Mouse (Mus musculus) embryonic facial prominence, embryonic 15.5 days (tissue): ENCODE measurements around the gene Polr3c. TPM values are rescaled to one million over a fixed set of nuclear protein-coding genes. Genes with fewer than 3 reads are reported as not detected.

Experiments
- ATAC-seq: fragments of 200-750 bp; cut with Nextera tagmentation; 2 replicates; pipeline ENCODE4 v1.8.0; 2017; ENCODE audit warnings: low read depth, moderate TSS enrichment; ENCODE audit not compliant: insufficient number of reproducible peaks, low FRiP score, low TSS enrichment
- H3K27ac ChIP-seq: fragments of 300-500 bp; sonication (generic); replicated peaks from 2 replicates; pipeline ENCODE4 v1.5.1; 2015; ENCODE audit warnings: mild to moderate bottlenecking, inconsistent platforms
- H3K27me3 ChIP-seq: fragments of 300-500 bp; sonication (generic); 2 replicates; pipeline ENCODE4 v1.6.1; 2015; ENCODE audit warnings: inconsistent platforms
- H3K36me3 ChIP-seq: fragments of 300-500 bp; sonication (generic); 2 replicates; pipeline ENCODE4 v1.6.1; 2015; ENCODE audit warnings: mild to moderate bottlenecking, inconsistent platforms
- H3K4me1 ChIP-seq: fragments of 300-500 bp; sonication (generic); 2 replicates; pipeline ENCODE4 v1.6.1; 2015; ENCODE audit warnings: inconsistent platforms
- H3K4me2 ChIP-seq: fragments of 300-500 bp; sonication (generic); replicated peaks from 2 replicates; pipeline ENCODE4 v1.6.1; 2015; ENCODE audit warnings: mild to moderate bottlenecking, inconsistent platforms
- H3K4me3 ChIP-seq: fragments of 300-500 bp; sonication (generic); replicated peaks from 2 replicates; pipeline ENCODE4 v1.5.1; 2015; ENCODE audit warnings: mild to moderate bottlenecking, inconsistent platforms
- H3K9ac ChIP-seq: fragments of 300-500 bp; sonication (generic); 2 replicates; pipeline ENCODE4 v1.6.1; 2015; ENCODE audit warnings: inconsistent platforms
- H3K9me3 ChIP-seq: fragments of 300-500 bp; sonication (generic); replicated peaks from 2 replicates; pipeline ENCODE4 v1.6.1; 2016; ENCODE audit warnings: inconsistent platforms
- WGBS: fragments of 180-500 bp; shearing (Covaris S2); methylation state at CpG from one replicate; pipeline ENCODE4 v1.1.7; 2015; 5-methylcytosine and 5-hydroxymethylcytosine counted together
- polyA plus RNA-seq: library from polyadenylated mRNA; unstranded; fragments of >200 nt; fragmentation: Nextera tagmentation; extraction: Ambion mirVana; gene quantifications from 2 replicates; pipeline ENCODE4 v1.2.1, GENCODE M21; 2015

The Polr3c gene
- polyA plus RNA-seq, 1 experiment from 2014 or later = 32.8 TPM

GRCm38 (mm10) chr3:96737013-96737740 is 9.7 kb upstream of the Polr3c start:
- Histone ChIP-seq H3K4me3 (no peak overlapping the region), H3K9me3 (no peaks in the 10 kb centered on the region), H3K36me3 (no peaks in the 10 kb centered on the region), H3K4me1 (no peaks in the 10 kb centered on the region), H3K4me2 (no peak overlapping the region), H3K27ac (no peak overlapping the region), H3K9ac (no peak overlapping the region), H3K27me3 (no peaks in the 10 kb centered on the region)
- no peak for ATAC-seq
- WGBS = 50% methylated on average over 1 of the region's 1 CpGs

- H3K27ac ChIP-seq = no peak overlapping the region
- H3K4me3 ChIP-seq = no peak overlapping the region
- H3K9ac ChIP-seq = no peak overlapping the region
- no peaks in the 10 kb centered on the region for H3K36me3 ChIP-seq
- H3K4me1 ChIP-seq = no peaks in the 10 kb centered on the region
- H3K27me3 ChIP-seq = no peaks in the 10 kb centered on the region
- no peaks in the 10 kb centered on the region for H3K9me3 ChIP-seq
- ATAC-seq = no peak
- 81% methylated on average over 2 of the region's 2 CpGs for WGBS
- no peak overlapping the region for H3K4me2 ChIP-seq
Observed at GRCm38 (mm10) chr3:96735200-96735599, 7.8 kb upstream of the Polr3c start.

- H3K27ac ChIP-seq = no peak overlapping the region
- WGBS = 83% methylated on average over 1 of the region's 1 CpGs
- H3K9me3 ChIP-seq = no peaks in the 10 kb centered on the region
- H3K9ac ChIP-seq = no peak overlapping the region
- peaks cover 6% of the 10 kb centered on the region for H3K4me1 ChIP-seq
- no peak overlapping the region for H3K4me3 ChIP-seq
- no peaks in the 10 kb centered on the region for H3K36me3 ChIP-seq
- H3K27me3 ChIP-seq = no peaks in the 10 kb centered on the region
- no peak overlapping the region for H3K4me2 ChIP-seq
- no peak for ATAC-seq
Observed at GRCm38 (mm10) chr3:96733984-96734383, 6.6 kb upstream of the Polr3c start.

GRCm38 (mm10) chr3:96730785-96731184 is 3.4 kb upstream of the Polr3c start:
- Histone ChIP-seq H3K27me3 (no peaks in the 10 kb centered on the region), H3K9me3 (no peaks in the 10 kb centered on the region), H3K4me3 (no peak overlapping the region), H3K27ac (no peak overlapping the region), H3K4me2 (no peak overlapping the region), H3K9ac (no peak overlapping the region), H3K4me1 (peaks cover 16% of the 10 kb centered on the region), H3K36me3 (no peaks in the 10 kb centered on the region)
- ATAC-seq = no peak
- WGBS = 81% methylated on average over 5 of the region's 5 CpGs

GRCm38 (mm10) chr3:96729403-96729784 is 2.0 kb upstream of the Polr3c start:
- no peak overlapping the region for H3K27ac ChIP-seq
- ATAC-seq = no peak

GRCm38 (mm10) chr3:96728634-96729402 is 1.4 kb upstream of the Polr3c start:
- Histone ChIP-seq H3K9me3 (no peaks in the 10 kb centered on the region), H3K4me3 (peak overlapping the region; percentile 93), H3K36me3 (peaks cover 9% of the 10 kb centered on the region; the same call in 1 of the 2 replicates), H3K9ac (0 out of 2 replicates have a peak overlapping the region, but pooled peaks have one; percentile 73), H3K4me1 (peaks cover 16% of the 10 kb centered on the region), H3K27me3 (no peaks in the 10 kb centered on the region), H3K4me2 (peak overlapping the region; percentile 61), H3K27ac (peak overlapping the region; percentile 94)
- no peak for ATAC-seq
- 38% methylated on average over 7 of the region's 7 CpGs for WGBS

More at GRCm38 (mm10) chr3:96729403-96729784, 2.0 kb upstream of the Polr3c start:
- Histone ChIP-seq H3K4me2 (no peak overlapping the region), H3K4me1 (peaks cover 16% of the 10 kb centered on the region), H3K27me3 (no peaks in the 10 kb centered on the region), H3K36me3 (peaks cover 5% of the 10 kb centered on the region; the same call in 1 of the 2 replicates), H3K9ac (no peak overlapping the region), H3K4me3 (no peak overlapping the region), H3K9me3 (no peaks in the 10 kb centered on the region)
- WGBS = 33% methylated on average over 3 of the region's 3 CpGs

- H3K36me3 ChIP-seq = peaks cover 16% of the 10 kb centered on the region
- no peaks in the 10 kb centered on the region for H3K27me3 ChIP-seq
- H3K27ac ChIP-seq = peak overlapping the region; percentile 94
- H3K4me1 ChIP-seq = peaks cover 16% of the 10 kb centered on the region
- peak overlapping the region; percentile 73 for H3K9ac ChIP-seq
- no peaks in the 10 kb centered on the region for H3K9me3 ChIP-seq
- peak overlapping the region; percentile 61 for H3K4me2 ChIP-seq
- WGBS = under 1% methylated on average over 42 of the region's 42 CpGs
- ATAC-seq = peak; percentile 53
- H3K4me3 ChIP-seq = peak overlapping the region; percentile 93
Observed at GRCm38 (mm10) chr3:96727828-96728633, 603 bp upstream of the Polr3c start.

GRCm38 (mm10) chr3:96719173-96719572 is 8.3 kb downstream of the Polr3c start:
- Histone ChIP-seq H3K27ac (no peak overlapping the region), H3K4me2 (no peak overlapping the region; the same call in 1 of the 2 replicates), H3K4me3 (no peak overlapping the region), H3K9ac (no peak overlapping the region), H3K27me3 (no peaks in the 10 kb centered on the region), H3K4me1 (no peaks in the 10 kb centered on the region), H3K9me3 (no peaks in the 10 kb centered on the region), H3K36me3 (peaks cover 68% of the 10 kb centered on the region)
- WGBS = 37% methylated on average over 14 of the region's 14 CpGs
- no peak for ATAC-seq

GRCm38 (mm10) chr3:96715854-96716253 is 11.6 kb downstream of the Polr3c start:
- Histone ChIP-seq H3K4me3 (no peak overlapping the region), H3K9me3 (no peaks in the 10 kb centered on the region), H3K27ac (no peak overlapping the region), H3K9ac (no peak overlapping the region), H3K27me3 (no peaks in the 10 kb centered on the region), H3K4me2 (no peak overlapping the region), H3K4me1 (no peaks in the 10 kb centered on the region), H3K36me3 (peaks cover 70% of the 10 kb centered on the region)
- 86% methylated on average over 2 of the region's 2 CpGs for WGBS
- no peak for ATAC-seq

GRCm38 (mm10) chr3:96714286-96714685 is 13.1 kb downstream of the Polr3c start:
- no peak overlapping the region for H3K27ac ChIP-seq
- H3K4me2 ChIP-seq = no peak overlapping the region
- 87% methylated on average over 5 of the region's 5 CpGs for WGBS
- H3K9ac ChIP-seq = no peak overlapping the region
- no peaks in the 10 kb centered on the region for H3K27me3 ChIP-seq
- ATAC-seq = no peak
- H3K36me3 ChIP-seq = peaks cover 75% of the 10 kb centered on the region
- H3K4me3 ChIP-seq = no peak overlapping the region
- no peaks in the 10 kb centered on the region for H3K9me3 ChIP-seq
- no peaks in the 10 kb centered on the region for H3K4me1 ChIP-seq

- H3K27me3 ChIP-seq = no peaks in the 10 kb centered on the region
- H3K36me3 ChIP-seq = peaks cover 60% of the 10 kb centered on the region
- H3K27ac ChIP-seq = no peak overlapping the region
- ATAC-seq = 0 out of 2 replicates have a peak, but pooled peaks have one; percentile 6
- no peak overlapping the region for H3K9ac ChIP-seq
- peak overlapping the region; percentile 96 for H3K4me2 ChIP-seq
- H3K4me3 ChIP-seq = peak overlapping the region; percentile 57; the same call in 1 of the 2 replicates
- WGBS = 53% methylated on average over 2 of the region's 2 CpGs
- H3K9me3 ChIP-seq = no peaks in the 10 kb centered on the region
- peaks cover 15% of the 10 kb centered on the region for H3K4me1 ChIP-seq
Observed at GRCm38 (mm10) chr3:96708684-96709064, 18.8 kb downstream of the Polr3c start.
